Mouse (Mus musculus): Measurements from ENCODE around the gene Clk2.

GRCm38 (mm10) chr3:89133063-89133450, 31.5 kb upstream of the Clk2 start:
- TF ChIP-seq CTCF (IDR thresholded peaks at IDR 0.05; ENCODE audit: low read depth) (no peak), EP300 (optimal IDR thresholded peaks at IDR 0.05) (no peak)
